24 mouse cellular contexts compared by ENCODE assay signal in genomic region chr11:88701020-88701419, GRCm38 (mm10). TPM values are rescaled to one million over a fixed set of nuclear protein-coding genes. Genes with fewer than 3 reads are reported as not detected.
DNase-seq lines count a peak whose midpoint lies in the region; ATAC-seq and TF ChIP-seq lines count a peak whose summit lies in the region.
"Had no signal": no experiment of that assay in that cellular context is flagged by ENCODE, and none has a peak within 500 bp of the region (broad histone marks: within the 10 kb centered on the region; RNA-seq: fewer than 3 reads in every experiment).

No protein-coding gene starts in this region.

- peaks cover 63% of the 10 kb centered on the region for H3K36me3 ChIP-seq in forebrain, embryonic 13.5 days (ENCODE audit: poor library complexity, severe bottlenecking)
- peaks cover 55% of the 10 kb centered on the region for H3K36me3 ChIP-seq in forebrain, embryonic 14.5 days (ENCODE audit: control insufficient read depth, insufficient read depth, low read length)
- H3K36me3 ChIP-seq in midbrain, embryonic 13.5 days = peaks cover 42% of the 10 kb centered on the region
- H3K36me3 ChIP-seq in midbrain, postnatal 0 days (ENCODE audit: insufficient read depth, low read length) = peaks cover 10% of the 10 kb centered on the region; the same call in 1 of the 2 replicates
- peaks cover 14% of the 10 kb centered on the region for H3K36me3 ChIP-seq in embryonic facial prominence, embryonic 15.5 days
- peaks cover 9% of the 10 kb centered on the region; the same call in 1 of the 2 replicates for H3K36me3 ChIP-seq in hindbrain, embryonic 15.5 days

- DNase-seq in forebrain, embryonic 14.5 days (ENCODE audit: low spot score) = no peak
- no peak for DNase-seq in midbrain, postnatal 0 days (ENCODE audit: low spot score)
- no peak for DNase-seq in yolk sac, embryonic 10.5 days (ENCODE audit: low spot score)
- no peak for DNase-seq in adrenal gland, postnatal 4 days (ENCODE audit: low spot score in 2 of 2)
- DNase-seq: adrenal gland, postnatal 36 days; cerebellum, adult 11 months; cerebellum, adult 9-11 months; gastrocnemius, postnatal 10 days; kidney, adult 9 months; kidney, postnatal 14 days; liver; lung, postnatal 4 days; right cerebral cortex, postnatal 14 days; thymus, postnatal 14 days had no signal

- peaks cover 95% of the 10 kb centered on the region for H3K4me1 ChIP-seq in forebrain, embryonic 13.5 days
- H3K4me1 ChIP-seq in forebrain, embryonic 14.5 days (ENCODE audit: control insufficient read depth, insufficient read depth, low read length) = peaks cover 27% of the 10 kb centered on the region
- H3K4me1 ChIP-seq in midbrain, embryonic 13.5 days (replicated peaks) = peaks cover 92% of the 10 kb centered on the region
- peaks cover 10% of the 10 kb centered on the region; the same call in 1 of the 2 replicates for H3K4me1 ChIP-seq in midbrain, postnatal 0 days (ENCODE audit: insufficient read depth, low read length)
- peaks cover 24% of the 10 kb centered on the region for H3K4me1 ChIP-seq in embryonic facial prominence, embryonic 15.5 days
- H3K4me1 ChIP-seq in hindbrain, embryonic 15.5 days (replicated peaks) = peaks cover 67% of the 10 kb centered on the region

- H3K9me3 ChIP-seq in forebrain, embryonic 13.5 days (replicated peaks) = no peaks in the 10 kb centered on the region
- H3K9me3 ChIP-seq in forebrain, embryonic 14.5 days (replicated peaks; ENCODE audit: control insufficient read depth, low read length) = no peaks in the 10 kb centered on the region
- H3K9me3 ChIP-seq in midbrain, embryonic 13.5 days = no peaks in the 10 kb centered on the region
- H3K9me3 ChIP-seq in midbrain, postnatal 0 days (ENCODE audit: low read length) = no peaks in the 10 kb centered on the region
- no peaks in the 10 kb centered on the region for H3K9me3 ChIP-seq in embryonic facial prominence, embryonic 15.5 days (replicated peaks)
- no peaks in the 10 kb centered on the region for H3K9me3 ChIP-seq in hindbrain, embryonic 15.5 days
- H3K9me3 ChIP-seq: heart, embryonic 10.5 days; limb, embryonic 10.5 days; liver, embryonic 15.5 days; lung, embryonic 15.5 days had no signal

- H3K4me2 ChIP-seq in forebrain, embryonic 13.5 days = no peak overlapping the region
- H3K4me2 ChIP-seq in forebrain, embryonic 14.5 days (ENCODE audit: low read length) = no peak overlapping the region
- H3K4me2 ChIP-seq in midbrain, embryonic 13.5 days (replicated peaks) = no peak overlapping the region
- H3K4me2 ChIP-seq in midbrain, postnatal 0 days (ENCODE audit: low read depth, low read length, poor library complexity, severe bottlenecking) = no peak overlapping the region
- no peak overlapping the region for H3K4me2 ChIP-seq in embryonic facial prominence, embryonic 15.5 days (replicated peaks)
- H3K4me2 ChIP-seq in hindbrain, embryonic 15.5 days = no peak overlapping the region
- H3K4me2 ChIP-seq: liver, embryonic 15.5 days; lung, embryonic 15.5 days had no signal

- WGBS in forebrain, embryonic 13.5 days = 90% methylated on average over 6 of the region's 6 CpGs
- WGBS in forebrain, embryonic 14.5 days = 87% methylated on average over 6 of the region's 6 CpGs
- WGBS in midbrain, embryonic 13.5 days = 82% methylated on average over 6 of the region's 6 CpGs
- WGBS in midbrain, postnatal 0 days = 79% methylated on average over 6 of the region's 6 CpGs
- WGBS in embryonic facial prominence, embryonic 15.5 days = 65% methylated on average over 6 of the region's 6 CpGs
- WGBS in hindbrain, embryonic 15.5 days = 81% methylated on average over 6 of the region's 6 CpGs

- ATAC-seq in forebrain, embryonic 13.5 days = no peak
- no peak for ATAC-seq in forebrain, embryonic 14.5 days
- no peak for ATAC-seq in midbrain, embryonic 13.5 days
- ATAC-seq in midbrain, postnatal 0 days (ENCODE audit: low FRiP score) = no peak
- no peak for ATAC-seq in embryonic facial prominence, embryonic 15.5 days (ENCODE audit: insufficient number of reproducible peaks, low FRiP score, low TSS enrichment, low read depth)
- no peak for ATAC-seq in hindbrain, embryonic 15.5 days (ENCODE audit: low FRiP score, low read depth)
- ATAC-seq: intestine, embryonic 16.5 days; Patski had no signal

- no peak overlapping the region for H3K9ac ChIP-seq in forebrain, embryonic 13.5 days
- no peak overlapping the region; the same call in 1 of the 2 replicates for H3K9ac ChIP-seq in forebrain, embryonic 14.5 days (ENCODE audit: low read length)
- no peak overlapping the region for H3K9ac ChIP-seq in midbrain, embryonic 13.5 days (replicated peaks)
- no peak overlapping the region for H3K9ac ChIP-seq in midbrain, postnatal 0 days (replicated peaks; ENCODE audit: low read length, poor library complexity, severe bottlenecking)
- H3K9ac ChIP-seq in embryonic facial prominence, embryonic 15.5 days = no peak overlapping the region
- no peak overlapping the region for H3K9ac ChIP-seq in hindbrain, embryonic 15.5 days
- H3K9ac ChIP-seq: liver, embryonic 15.5 days; lung, embryonic 15.5 days had no signal

- H3K27ac ChIP-seq in forebrain, embryonic 13.5 days = peak overlapping the region; percentile 79
- H3K27ac ChIP-seq in forebrain, embryonic 14.5 days (ENCODE audit: low read depth, low read length) = no peak overlapping the region
- peak overlapping the region; percentile 83 for H3K27ac ChIP-seq in midbrain, embryonic 13.5 days
- no peak overlapping the region for H3K27ac ChIP-seq in midbrain, postnatal 0 days (ENCODE audit: low read depth, low read length)
- H3K27ac ChIP-seq in embryonic facial prominence, embryonic 15.5 days (replicated peaks) = peak overlapping the region; percentile 23; the same call in 1 of the 2 replicates
- H3K27ac ChIP-seq in hindbrain, embryonic 15.5 days (replicated peaks) = 0 out of 2 replicates have a peak overlapping the region, but pooled peaks have one; percentile 57
- H3K27ac ChIP-seq: limb, embryonic 10.5 days; liver, embryonic 15.5 days; lung, embryonic 15.5 days had no signal

- H3K4me3 ChIP-seq in forebrain, embryonic 13.5 days = no peak overlapping the region
- H3K4me3 ChIP-seq in forebrain, embryonic 14.5 days (ENCODE audit: low read depth, low read length) = no peak overlapping the region
- no peak overlapping the region for H3K4me3 ChIP-seq in midbrain, embryonic 13.5 days (replicated peaks)
- no peak overlapping the region for H3K4me3 ChIP-seq in midbrain, postnatal 0 days (ENCODE audit: low read depth, low read length)
- H3K4me3 ChIP-seq in embryonic facial prominence, embryonic 15.5 days (replicated peaks) = no peak overlapping the region
- no peak overlapping the region for H3K4me3 ChIP-seq in hindbrain, embryonic 15.5 days
- H3K4me3 ChIP-seq: heart, embryonic 10.5 days; limb, embryonic 10.5 days; liver, embryonic 15.5 days; lung, embryonic 15.5 days had no signal

- TF ChIP-seq CTCF in midbrain, postnatal 0 days (IDR thresholded peaks at IDR 0.05) = no peak

- no peaks in the 10 kb centered on the region for H3K27me3 ChIP-seq in forebrain, embryonic 13.5 days
- no peaks in the 10 kb centered on the region for H3K27me3 ChIP-seq in forebrain, embryonic 14.5 days (replicated peaks; ENCODE audit: control insufficient read depth, insufficient read depth, low read length)
- no peaks in the 10 kb centered on the region for H3K27me3 ChIP-seq in midbrain, embryonic 13.5 days
- no peaks in the 10 kb centered on the region for H3K27me3 ChIP-seq in midbrain, postnatal 0 days (ENCODE audit: insufficient read depth, low read length)
- no peaks in the 10 kb centered on the region for H3K27me3 ChIP-seq in embryonic facial prominence, embryonic 15.5 days
- H3K27me3 ChIP-seq in hindbrain, embryonic 15.5 days = no peaks in the 10 kb centered on the region
- H3K27me3 ChIP-seq: liver, embryonic 15.5 days; lung, embryonic 15.5 days; Patski had no signal

RNA-seq across cellular contexts. Expression of gene Msi2, which starts 17.3 kb away (rescaled TPM):
- polyA plus RNA-seq in forebrain, embryonic 13.5 days (2015; fragmentation: Nextera tagmentation; extraction: Ambion mirVana) = 31.5 and 36.5 TPM in 2 replicates
- polyA plus RNA-seq in forebrain, embryonic 14.5 days (2014; fragmentation: Nextera tagmentation; extraction: Ambion mirVana) = 19.9 and 20.3 TPM in 2 replicates
- polyA plus RNA-seq in midbrain, embryonic 13.5 days (2015; fragmentation: Nextera tagmentation; extraction: Ambion mirVana) = 38.5 and 41.0 TPM in 2 replicates
- total RNA-seq in midbrain, postnatal 0 days (2014; rRNA removed) = 133 and 142 TPM in 2 replicates
- 21.6 and 26.9 TPM in 2 replicates for polyA plus RNA-seq in midbrain, postnatal 0 days (2015; fragmentation: Nextera tagmentation; extraction: Ambion mirVana)
- polyA plus RNA-seq in embryonic facial prominence, embryonic 15.5 days (2015; fragmentation: Nextera tagmentation; extraction: Ambion mirVana) = 18.3 and 19.7 TPM in 2 replicates
- polyA plus RNA-seq in hindbrain, embryonic 15.5 days (2015; fragmentation: Nextera tagmentation; extraction: Ambion mirVana) = 35.9 and 36.9 TPM in 2 replicates
- 100 to 1,000 TPM; 200 to 212 TPM for total RNA-seq in adrenal gland, postnatal 4 days (2021)

Comparison
In these comparisons a context has a peak if more than half of its experiments do, and no peak if none do; other contexts are left out.
1. H3K27ac ChIP-seq: peak in forebrain, embryonic 13.5 days (single experiment), midbrain, embryonic 13.5 days (single experiment), embryonic facial prominence, embryonic 15.5 days (single experiment) and hindbrain, embryonic 15.5 days (single experiment); none in forebrain, embryonic 14.5 days (single experiment) and midbrain, postnatal 0 days (single experiment).